Mouse (Mus musculus): ENCODE data around the gene Ick. TPM values are rescaled to one million over a fixed set of nuclear protein-coding genes. Genes with fewer than 3 reads are reported as not detected.

Ick gene
- total RNA-seq, 1 experiment, result 5.4 TPM

DNA sequence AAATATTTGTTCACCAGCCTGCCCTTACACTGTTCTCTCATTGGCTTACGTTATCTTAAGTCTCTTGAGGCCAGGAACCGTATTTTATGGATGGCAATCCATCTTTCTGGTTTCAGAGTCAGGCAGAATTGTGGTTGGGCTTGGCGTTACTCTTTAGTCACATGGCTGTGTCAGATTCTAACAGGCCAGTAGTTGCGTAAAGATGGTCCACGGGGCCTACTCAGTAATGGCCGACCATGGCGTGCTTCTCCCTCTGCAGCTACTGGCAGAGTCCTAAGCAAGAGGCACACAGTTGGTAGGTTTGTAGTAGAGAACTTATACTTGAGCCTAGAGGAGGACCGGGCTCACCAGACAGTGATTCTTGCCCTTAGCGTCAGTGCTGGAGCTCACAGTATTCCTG, 6.8 kb downstream of the Ick start:
- no peak overlapping the region for H3K4me3 ChIP-seq (ENCODE audit: insufficient read depth in 1 of 2, low read depth in 1 of 2, low read length in 2 of 2, poor library complexity in 1 of 2, severe bottlenecking in 1 of 2)
- no peak overlapping the region for H3K27ac ChIP-seq (ENCODE audit: insufficient read depth, low read depth, low read length, poor library complexity, severe bottlenecking)
- H3K4me1 ChIP-seq (ENCODE audit: control insufficient read depth in 2 of 2, insufficient read depth in 2 of 2, low read length in 2 of 2, poor library complexity in 1 of 2), result peaks cover 4 to 7% of the 10 kb centered on the region in 2 experiments; a peak in 2 of 4 replicates
- in situ Hi-C loops (cut with MboI; ENCODE audit: low sequenced_read_pairs in 2 of 2, unreplicated experiment in 2 of 2), result no loop called here
- H3K36me3 ChIP-seq (ENCODE audit: control insufficient read depth, insufficient read depth, low read length, poor library complexity, severe bottlenecking), result no peaks in the 10 kb centered on the region
- H3K9me3 ChIP-seq (ENCODE audit: control insufficient read depth, insufficient read depth, low read depth, low read length), result no peaks in the 10 kb centered on the region
- no peak overlapping the region for H3K9ac ChIP-seq (ENCODE audit: insufficient read depth, low read depth, low read length, poor library complexity, severe bottlenecking)
- TF ChIP-seq HCFC1 (IDR thresholded peaks at IDR 0.05; ENCODE audit: borderline replicate concordance, insufficient read depth, low read length) (no peak), CHD2 (IDR thresholded peaks at IDR 0.05; ENCODE audit: low read depth, low read length) (no peak), ZC3H11A (IDR thresholded peaks at IDR 0.05; ENCODE audit: borderline replicate concordance, low read depth, low read length) (no peak), MAFK (IDR thresholded peaks at IDR 0.05; ENCODE audit: insufficient read depth, low read depth, low read length) (no peak), ZNF384 (IDR thresholded peaks at IDR 0.05; ENCODE audit: low read depth, low read length) (no peak)
- no peak for DNase-seq (ENCODE audit: low read depth, low spot score)

DNA sequence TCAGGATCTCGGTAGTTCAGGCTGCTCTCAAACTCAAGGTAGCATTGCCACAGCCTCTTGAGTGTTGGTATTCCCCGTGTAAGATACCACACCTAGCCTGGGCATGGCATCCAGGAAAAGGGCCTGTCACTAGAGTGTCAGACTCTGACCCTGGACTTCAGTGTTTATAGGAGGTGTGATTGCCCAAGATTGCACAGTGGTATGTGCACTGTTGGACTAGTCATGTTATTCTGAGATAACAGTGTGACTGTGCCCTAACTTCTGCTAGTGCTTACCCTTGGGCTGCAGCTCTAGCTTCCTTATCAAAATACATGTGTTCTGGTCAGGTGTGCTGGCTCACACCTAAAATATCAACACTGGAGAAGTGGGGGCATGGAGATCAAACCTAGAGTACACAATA, 8.7 kb downstream of the Ick start:
- no peak overlapping the region for H3K4me3 ChIP-seq (ENCODE audit: insufficient read depth in 1 of 2, low read depth in 1 of 2, low read length in 2 of 2, poor library complexity in 1 of 2, severe bottlenecking in 1 of 2)
- H3K36me3 ChIP-seq (ENCODE audit: control insufficient read depth, insufficient read depth, low read length, poor library complexity, severe bottlenecking), result no peaks in the 10 kb centered on the region
- no peak overlapping the region for H3K27ac ChIP-seq (ENCODE audit: insufficient read depth, low read depth, low read length, poor library complexity, severe bottlenecking)
- H3K4me1 ChIP-seq (ENCODE audit: control insufficient read depth in 2 of 2, insufficient read depth in 2 of 2, low read length in 2 of 2, poor library complexity in 1 of 2), result peaks cover 7 to 10% of the 10 kb centered on the region in 2 experiments; a peak in 3 of 4 replicates
- TF ChIP-seq HCFC1 (IDR thresholded peaks at IDR 0.05; ENCODE audit: borderline replicate concordance, insufficient read depth, low read length) (no peak), CHD2 (IDR thresholded peaks at IDR 0.05; ENCODE audit: low read depth, low read length) (no peak), MAFK (IDR thresholded peaks at IDR 0.05; ENCODE audit: insufficient read depth, low read depth, low read length) (no peak), ZC3H11A (IDR thresholded peaks at IDR 0.05; ENCODE audit: borderline replicate concordance, low read depth, low read length) (no peak), ZNF384 (IDR thresholded peaks at IDR 0.05; ENCODE audit: low read depth, low read length) (no peak)
- H3K9ac ChIP-seq (ENCODE audit: insufficient read depth, low read depth, low read length, poor library complexity, severe bottlenecking), result no peak overlapping the region
- no peak for DNase-seq (ENCODE audit: low read depth, low spot score)
- in situ Hi-C loops (cut with MboI; ENCODE audit: low sequenced_read_pairs in 2 of 2, unreplicated experiment in 2 of 2), result no loop called here
- H3K9me3 ChIP-seq (ENCODE audit: control insufficient read depth, insufficient read depth, low read depth, low read length), result no peaks in the 10 kb centered on the region

DNA sequence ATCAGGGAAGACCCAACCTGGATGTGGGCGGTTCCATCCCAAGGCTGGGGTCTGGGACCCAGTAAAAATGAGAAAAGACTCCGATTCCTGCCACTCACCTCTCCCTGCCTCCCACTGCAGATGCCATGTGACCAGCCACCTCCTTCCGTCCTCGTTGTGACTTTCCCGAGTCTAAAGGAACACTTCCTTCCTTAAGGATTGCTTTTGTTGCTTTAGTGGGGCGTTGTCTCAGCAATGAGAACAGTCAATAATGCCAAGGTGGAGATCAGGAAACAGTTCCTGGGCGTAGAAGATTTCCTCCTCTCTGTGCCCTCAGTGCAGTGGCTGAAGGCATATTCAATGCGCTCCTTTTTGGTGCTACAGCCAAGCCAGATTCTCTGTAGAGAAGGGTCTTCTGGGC, 12.4 kb downstream of the Ick start:
- Histone ChIP-seq H3K9ac (ENCODE audit: insufficient read depth, low read depth, low read length, poor library complexity, severe bottlenecking) (no peak overlapping the region), H3K4me1 (ENCODE audit: control insufficient read depth in 2 of 2, insufficient read depth in 2 of 2, low read length in 2 of 2, poor library complexity in 1 of 2) (peaks cover 3 to 5% of the 10 kb centered on the region in 2 experiments; a peak in 3 of 4 replicates), H3K36me3 (ENCODE audit: control insufficient read depth, insufficient read depth, low read length, poor library complexity, severe bottlenecking) (no peaks in the 10 kb centered on the region), H3K4me3 (ENCODE audit: insufficient read depth in 1 of 2, low read depth in 1 of 2, low read length in 2 of 2, poor library complexity in 1 of 2, severe bottlenecking in 1 of 2) (peak overlapping the region in 1 of 2 experiments; percentile 17; a peak in 1 of 4 replicates), H3K9me3 (ENCODE audit: control insufficient read depth, insufficient read depth, low read depth, low read length) (no peaks in the 10 kb centered on the region), H3K27ac (ENCODE audit: insufficient read depth, low read depth, low read length, poor library complexity, severe bottlenecking) (no peak overlapping the region)
- peak; percentile 29 for DNase-seq (ENCODE audit: low read depth, low spot score)
- no peak for TF ChIP-seq MAFK (IDR thresholded peaks at IDR 0.05; ENCODE audit: insufficient read depth, low read depth, low read length)
- no peak for TF ChIP-seq ZC3H11A (IDR thresholded peaks at IDR 0.05; ENCODE audit: borderline replicate concordance, low read depth, low read length)
- TF ChIP-seq HCFC1 (IDR thresholded peaks at IDR 0.05; ENCODE audit: borderline replicate concordance, insufficient read depth, low read length), result no peak
- no peak for TF ChIP-seq CHD2 (IDR thresholded peaks at IDR 0.05; ENCODE audit: low read depth, low read length)
- no peak for TF ChIP-seq ZNF384 (IDR thresholded peaks at IDR 0.05; ENCODE audit: low read depth, low read length)
- in situ Hi-C loops (cut with MboI; ENCODE audit: low sequenced_read_pairs in 2 of 2, unreplicated experiment in 2 of 2), result no loop called here

DNA sequence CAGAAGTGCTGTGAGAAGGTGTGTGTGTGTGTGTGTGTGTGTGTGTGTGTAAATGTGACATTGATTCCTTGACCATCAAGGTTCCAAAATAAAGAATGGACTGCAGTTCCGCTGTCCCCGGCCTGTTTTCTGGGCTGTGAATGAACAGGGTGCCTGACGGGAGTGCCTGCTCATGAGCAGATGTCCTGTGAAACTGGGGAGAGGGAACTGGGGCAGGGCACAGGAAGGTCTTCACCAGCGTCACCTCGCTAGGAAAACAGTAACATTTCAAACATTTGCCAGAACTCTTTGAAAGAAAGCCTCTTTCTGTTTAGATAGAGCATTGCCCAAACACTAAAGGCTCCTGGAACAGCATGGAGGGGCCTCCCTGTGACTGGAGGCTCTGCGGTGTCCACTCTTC, 13.0 kb downstream of the Ick start:
- no peak overlapping the region for H3K27ac ChIP-seq (ENCODE audit: insufficient read depth, low read depth, low read length, poor library complexity, severe bottlenecking)
- no peaks in the 10 kb centered on the region for H3K9me3 ChIP-seq (ENCODE audit: control insufficient read depth, insufficient read depth, low read depth, low read length)
- H3K9ac ChIP-seq (ENCODE audit: insufficient read depth, low read depth, low read length, poor library complexity, severe bottlenecking), result no peak overlapping the region
- no peaks in the 10 kb centered on the region for H3K36me3 ChIP-seq (ENCODE audit: control insufficient read depth, insufficient read depth, low read length, poor library complexity, severe bottlenecking)
- TF ChIP-seq CHD2 (IDR thresholded peaks at IDR 0.05; ENCODE audit: low read depth, low read length) (no peak), HCFC1 (IDR thresholded peaks at IDR 0.05; ENCODE audit: borderline replicate concordance, insufficient read depth, low read length) (no peak), ZC3H11A (IDR thresholded peaks at IDR 0.05; ENCODE audit: borderline replicate concordance, low read depth, low read length) (no peak), ZNF384 (IDR thresholded peaks at IDR 0.05; ENCODE audit: low read depth, low read length) (no peak), MAFK (IDR thresholded peaks at IDR 0.05; ENCODE audit: insufficient read depth, low read depth, low read length) (no peak)
- in situ Hi-C loops (cut with MboI; ENCODE audit: low sequenced_read_pairs in 2 of 2, unreplicated experiment in 2 of 2), result no loop called here
- no peak overlapping the region for H3K4me3 ChIP-seq (ENCODE audit: insufficient read depth in 1 of 2, low read depth in 1 of 2, low read length in 2 of 2, poor library complexity in 1 of 2, severe bottlenecking in 1 of 2)
- no peak for DNase-seq (ENCODE audit: low read depth, low spot score)
- H3K4me1 ChIP-seq (ENCODE audit: control insufficient read depth in 2 of 2, insufficient read depth in 2 of 2, low read length in 2 of 2, poor library complexity in 1 of 2), result peaks cover 3 to 5% of the 10 kb centered on the region in 2 experiments; a peak in 3 of 4 replicates
